Mouse (Mus musculus): ENCODE data around the gene Actl11. TPM values are rescaled to one million over a fixed set of nuclear protein-coding genes. Genes with fewer than 3 reads are reported as not detected.

Actl11 gene
- not detected in 2 replicates for polyA plus RNA-seq (2015; fragmentation: Nextera tagmentation; extraction: Ambion mirVana)

DNA sequence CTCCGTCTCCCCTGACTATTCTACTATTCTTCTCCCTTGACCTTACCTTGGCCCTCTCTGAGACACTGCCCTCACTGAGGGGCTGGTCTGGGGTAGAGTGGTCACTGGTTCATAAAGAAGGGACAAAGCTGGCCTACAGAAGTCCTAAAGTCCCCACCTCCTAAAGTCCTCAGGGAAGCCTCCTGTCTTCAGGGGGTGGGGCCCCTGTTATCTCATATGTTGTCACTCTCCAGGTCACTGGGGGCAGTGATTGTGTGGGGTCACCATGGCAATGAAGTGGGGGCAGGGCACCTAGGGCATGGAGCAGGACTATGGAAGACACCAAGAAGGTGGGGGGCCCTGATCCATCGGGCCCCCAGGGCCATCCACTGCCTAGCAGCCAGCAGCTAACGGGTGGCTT lies at the start of gene Actl11:
Gene Actl11, plus strand, starts transcription at position 301 of the 400 bp plus-strand sequence.
- no peak for DNase-seq (ENCODE audit: low spot score)

- no peak for DNase-seq (ENCODE audit: low spot score)
Observed at GRCm38 (mm10) chr9:107880411-107880810, 47.9 kb upstream of the Actl11 start.

- peak; percentile 94 for DNase-seq (ENCODE audit: low spot score)
Observed at GRCm38 (mm10) chr9:107887804-107888266, 40.4 kb upstream of the Actl11 start, which contains the start of gene Mon1a. Gene Mon1a (plus strand): TSS chr9:107888151.

DNA sequence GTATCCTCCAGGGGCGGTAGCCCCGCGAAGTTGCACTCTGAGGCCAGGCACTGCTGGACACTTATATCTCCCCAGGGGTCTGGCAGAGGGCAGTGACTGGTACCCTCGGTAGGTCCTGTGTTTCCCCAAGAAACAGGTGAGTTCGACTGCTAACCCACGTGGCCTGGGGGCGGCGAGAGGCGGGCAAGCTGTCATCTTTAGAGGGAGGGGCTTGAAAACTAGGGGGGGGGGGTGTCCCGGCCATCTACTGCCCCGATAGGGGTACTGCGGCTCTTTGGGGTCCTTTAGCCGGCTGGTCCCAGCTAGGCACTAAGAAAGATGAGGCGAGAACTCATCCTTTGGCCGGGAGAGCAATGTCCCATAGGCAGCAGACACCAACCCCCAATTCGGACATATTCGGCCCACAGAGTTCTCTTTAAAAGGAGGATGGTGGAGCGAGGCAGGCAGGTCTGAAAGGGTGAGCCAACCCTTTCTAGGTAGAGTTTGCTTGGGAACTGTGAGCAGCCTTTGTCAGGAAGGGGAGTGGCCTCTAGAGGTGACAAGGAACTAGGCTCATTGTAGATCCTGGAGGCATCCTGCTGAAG lies 39.9 kb upstream of the Actl11 start:
- DNase-seq (ENCODE audit: low spot score): peak; percentile 58

GRCm38 (mm10) chr9:107890260-107890659 lies 38.0 kb upstream of the Actl11 start:
- no peak for DNase-seq (ENCODE audit: low spot score)

- peak; percentile 29 for DNase-seq (ENCODE audit: low spot score)
Observed at GRCm38 (mm10) chr9:107891023-107891422, 37.2 kb upstream of the Actl11 start.

- no peak for DNase-seq (ENCODE audit: low spot score)
Observed at GRCm38 (mm10) chr9:107898563-107898962, 29.7 kb upstream of the Actl11 start.

DNA sequence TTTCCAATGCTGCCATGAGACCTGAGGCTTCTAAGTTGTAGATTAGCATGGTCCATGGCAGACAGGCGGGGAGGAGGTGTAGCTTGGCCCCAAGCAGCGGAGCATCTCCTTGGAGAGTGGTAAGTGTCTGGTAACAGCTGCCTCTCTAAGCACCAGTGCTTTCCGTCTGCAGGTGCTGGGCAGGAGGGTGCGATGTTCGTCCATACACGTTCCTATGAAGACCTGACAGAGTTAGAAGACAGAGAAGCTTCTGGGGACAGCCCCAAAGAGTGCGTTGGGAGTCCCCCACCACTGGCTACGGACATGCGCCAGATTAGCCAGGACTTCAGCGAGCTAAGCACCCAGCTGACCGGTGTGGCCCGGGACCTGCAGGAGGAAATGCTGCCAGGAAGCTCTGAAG lies 28.4 kb upstream of the Actl11 start:
- DNase-seq (ENCODE audit: low spot score): no peak

GRCm38 (mm10) chr9:107900840-107901626 lies 27.2 kb upstream of the Actl11 start:
- peak; percentile 62 for DNase-seq (ENCODE audit: low spot score)

DNA sequence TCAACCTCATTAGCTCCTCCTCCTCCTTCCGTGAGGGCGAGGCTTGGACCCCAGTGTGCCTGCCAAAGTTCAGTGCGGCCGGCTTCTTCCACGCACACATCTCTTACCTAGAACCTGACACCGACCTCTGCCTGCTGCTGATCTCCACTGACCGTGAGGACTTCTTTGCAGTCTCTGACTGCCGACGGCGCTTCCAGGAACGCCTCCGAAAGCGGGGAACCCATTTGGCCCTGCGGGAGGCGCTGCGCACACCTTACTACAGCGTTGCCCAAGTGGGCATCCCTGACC lies 26.7 kb upstream of the Actl11 start:
- no peak for DNase-seq (ENCODE audit: low spot score)

- peak; percentile 86 for DNase-seq (ENCODE audit: low spot score)
Observed at GRCm38 (mm10) chr9:107904726-107905125, 23.5 kb upstream of the Actl11 start.

DNA sequence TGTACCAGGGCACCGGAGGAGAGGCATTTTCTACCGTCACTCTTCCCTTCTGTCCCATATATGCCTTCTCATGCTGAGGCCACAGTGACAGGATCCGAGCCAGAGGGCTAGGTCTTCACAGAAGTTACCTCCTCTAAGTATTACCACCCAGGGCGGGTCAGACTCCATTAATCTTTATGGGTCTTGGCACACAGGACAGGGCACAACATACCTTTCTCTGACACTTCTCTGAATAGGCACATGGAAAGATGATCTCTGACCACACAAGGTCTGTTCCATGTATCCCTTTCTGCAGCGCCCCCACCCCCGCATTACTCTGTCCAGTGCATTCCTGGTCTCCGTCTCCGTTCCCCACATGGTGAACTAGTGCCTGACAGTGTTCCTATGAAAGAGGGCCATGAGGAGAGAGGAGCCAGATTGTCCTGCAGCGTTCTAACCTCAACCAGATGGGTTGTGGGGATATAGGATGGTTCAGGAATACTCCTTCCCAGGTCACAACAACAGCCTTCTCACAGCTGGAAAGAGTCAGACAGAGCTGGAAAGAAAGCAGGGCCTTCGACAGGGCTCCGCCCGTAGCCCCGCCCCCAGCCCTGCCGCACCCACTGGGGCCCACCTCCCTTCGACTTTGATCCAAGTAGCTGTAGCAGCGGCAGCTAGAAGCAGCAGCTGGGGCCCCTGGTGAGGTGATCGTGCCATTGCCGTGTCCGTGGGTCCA lies 21.9 kb upstream of the Actl11 start, which contains the start of gene Mst1r:
Gene Mst1r, plus strand, starts transcription at position 622 of the 715 bp plus-strand sequence.
- DNase-seq (ENCODE audit: low spot score): peak; percentile 83

DNA sequence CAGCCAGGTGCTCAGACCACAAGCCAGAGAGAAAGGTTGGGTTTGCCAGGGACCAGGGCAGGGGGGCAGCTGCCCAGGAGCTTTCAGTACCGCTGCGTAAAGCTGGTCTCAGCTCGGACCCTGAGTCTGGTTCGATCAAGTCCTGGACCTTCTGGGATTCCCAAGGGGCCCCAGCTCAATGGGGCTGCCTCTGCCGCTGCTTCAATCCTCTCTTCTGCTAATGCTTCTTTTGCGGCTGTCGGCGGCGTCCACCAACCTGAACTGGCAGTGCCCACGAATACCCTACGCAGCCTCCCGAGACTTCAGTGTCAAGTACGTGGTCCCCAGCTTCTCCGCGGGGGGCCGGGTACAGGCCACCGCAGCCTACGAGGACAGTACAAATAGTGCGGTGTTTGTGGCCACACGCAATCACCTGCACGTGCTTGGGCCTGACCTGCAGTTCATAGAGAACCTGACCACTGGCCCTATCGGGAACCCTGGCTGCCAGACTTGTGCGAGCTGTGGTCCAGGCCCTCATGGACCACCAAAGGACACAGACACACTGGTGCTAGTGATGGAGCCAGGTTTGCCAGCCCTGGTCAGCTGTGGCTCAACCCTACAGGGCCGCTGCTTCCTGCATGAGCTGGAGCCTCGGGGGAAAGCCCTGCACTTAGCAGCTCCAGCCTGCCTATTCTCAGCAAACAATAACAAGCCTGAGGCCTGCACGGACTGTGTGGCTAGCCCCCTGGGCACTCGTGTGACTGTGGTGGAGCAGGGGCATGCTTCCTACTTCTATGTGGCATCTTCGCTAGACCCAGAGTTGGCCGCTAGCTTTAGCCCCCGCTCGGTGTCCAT lies 21.1 kb upstream of the Actl11 start:
- DNase-seq (ENCODE audit: low spot score): no peak

GRCm38 (mm10) chr9:107907801-107908120 lies 20.5 kb upstream of the Actl11 start:
- no peak for DNase-seq (ENCODE audit: low spot score)

- DNase-seq (ENCODE audit: low spot score): no peak
Observed at GRCm38 (mm10) chr9:107908410-107909158, 19.7 kb upstream of the Actl11 start.

GRCm38 (mm10) chr9:107910025-107910769 lies 18.1 kb upstream of the Actl11 start:
- no peak for DNase-seq (ENCODE audit: low spot score)

GRCm38 (mm10) chr9:107914764-107915420 lies 13.4 kb upstream of the Actl11 start:
- no peak for DNase-seq (ENCODE audit: low spot score)

- DNase-seq (ENCODE audit: low spot score): no peak
Observed at GRCm38 (mm10) chr9:107917895-107918608, 10.2 kb upstream of the Actl11 start.

DNA sequence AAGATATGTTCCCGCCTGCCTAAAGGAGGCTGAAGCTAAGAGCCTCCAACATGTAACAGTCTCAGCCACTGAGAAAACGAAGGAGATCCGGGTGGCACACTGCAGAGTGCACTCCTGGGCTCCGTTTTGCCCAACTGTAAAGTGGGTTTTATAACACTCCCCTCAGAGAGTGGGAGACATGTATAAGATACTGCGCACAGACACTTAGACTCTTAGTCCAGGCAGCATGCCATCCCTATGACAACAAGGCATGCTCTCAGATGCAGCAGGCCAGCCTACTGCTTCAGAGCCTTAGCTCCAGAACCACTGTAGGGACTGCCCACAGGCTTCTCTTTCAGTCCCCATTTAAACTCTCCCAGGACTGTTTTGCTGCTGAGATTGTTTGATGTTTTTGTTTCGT lies 9.4 kb upstream of the Actl11 start:
- no peak for DNase-seq (ENCODE audit: low spot score)
